Mouse (Mus musculus): ENCODE measurements at regions not wholly inside any gene's neighbourhood (a gene's known extent, or its start where the extent isn't known, plus 50 kb on each side); places are given as distances from the start of the nearest gene placed in this dataset.

DNA sequence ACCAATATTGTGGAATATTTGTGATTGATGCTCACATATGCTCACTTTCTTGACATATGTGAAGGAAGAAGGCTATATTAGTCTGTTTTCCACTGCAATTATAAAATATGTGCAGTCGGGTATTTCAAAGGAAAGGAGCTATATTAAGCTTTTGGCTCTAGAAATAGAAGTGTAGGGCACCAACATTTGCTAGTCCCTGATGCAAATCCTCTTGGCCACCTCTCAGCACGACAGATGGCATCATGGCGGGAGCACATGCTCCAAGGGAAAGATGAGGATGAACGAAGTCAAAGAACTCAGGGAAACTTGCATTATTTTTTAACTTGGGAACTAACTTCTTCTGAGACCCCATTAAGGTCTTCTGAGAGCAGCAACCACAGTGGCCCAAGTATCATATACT, 374.4 kb upstream of the Rgs17 start:
- no peak for TF ChIP-seq POLR2A (IDR thresholded peaks at IDR 0.05; ENCODE audit: extremely low read depth, insufficient read depth, low read length)
- TF ChIP-seq CTCF (IDR thresholded peaks at IDR 0.05; ENCODE audit: low read depth, low read length), result no peak
